Mouse (Mus musculus): ENCODE measurements around the gene Myo9a. TPM values are rescaled to one million over a fixed set of nuclear protein-coding genes. Genes with fewer than 3 reads are reported as not detected.
"Not testable (repeated sequence)": the region's sequence is repeated elsewhere in the genome, so short reads cannot be mapped to it uniquely, and the experiment has no call there.

The Myo9a gene
- polyA plus RNA-seq, 1 experiment = 0.02 TPM

DNA sequence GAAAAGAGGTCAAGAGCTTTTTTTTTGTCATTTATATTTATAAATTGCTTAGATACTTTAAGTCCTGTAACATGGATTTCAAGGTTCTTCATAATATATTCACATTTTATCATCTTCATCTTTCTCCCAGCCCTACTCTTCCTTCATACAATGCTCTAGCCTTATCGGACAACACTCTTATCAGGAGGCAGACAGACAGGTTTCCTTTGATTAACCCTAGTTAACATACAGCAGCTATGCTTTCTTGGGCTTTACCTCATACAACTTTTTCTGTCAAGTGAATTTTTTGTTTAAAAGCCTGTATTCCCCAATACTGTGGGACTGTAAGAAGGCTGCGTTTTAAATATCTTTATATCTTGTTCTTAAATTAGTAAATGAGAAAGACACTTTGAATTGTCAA, 2.3 kb upstream of the Myo9a start:
- no peaks in the 10 kb centered on the region for H3K27me3 ChIP-seq (ENCODE audit: control insufficient read depth)
- H3K4me3 ChIP-seq (replicated peaks) = no peak overlapping the region
- TF ChIP-seq GATA1 (IDR thresholded peaks at IDR 0.05; ENCODE audit: low read length) (no peak), TAL1 (IDR thresholded peaks at IDR 0.05; ENCODE audit: low read length) (no peak)
- H3K4me1 ChIP-seq (ENCODE audit: control insufficient read depth) = peaks cover 44% of the 10 kb centered on the region
- H3K9me3 ChIP-seq (ENCODE audit: control insufficient read depth, low read length) = no peaks in the 10 kb centered on the region
- no peaks in the 10 kb centered on the region for H3K36me3 ChIP-seq (ENCODE audit: control insufficient read depth)

DNA sequence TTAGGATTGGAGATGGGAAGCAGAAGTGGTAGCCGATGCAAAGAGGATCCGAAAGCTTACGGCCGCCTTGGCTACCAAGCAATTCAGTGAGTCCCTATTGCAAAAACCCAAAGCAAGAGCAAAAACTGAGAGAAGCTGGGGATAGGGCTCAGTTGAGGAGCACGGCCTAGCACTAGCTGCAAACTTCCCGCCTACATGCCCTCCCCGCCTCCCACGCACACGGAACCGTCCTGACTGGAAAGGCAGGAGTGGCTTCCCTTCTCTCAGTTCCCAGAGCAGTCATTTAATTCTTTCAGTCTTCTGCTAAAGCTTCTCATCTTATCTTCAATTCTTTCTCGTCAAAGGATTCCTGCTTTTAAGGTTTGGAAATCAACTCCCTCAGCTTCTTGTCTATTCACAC, 1.7 kb upstream of the Myo9a start:
- Histone ChIP-seq H3K4me3 (replicated peaks) (peak overlapping the region; percentile 15), H3K4me1 (ENCODE audit: control insufficient read depth) (peaks cover 41% of the 10 kb centered on the region), H3K27me3 (ENCODE audit: control insufficient read depth) (no peaks in the 10 kb centered on the region), H3K36me3 (ENCODE audit: control insufficient read depth) (no peaks in the 10 kb centered on the region), H3K9me3 (ENCODE audit: control insufficient read depth, low read length) (no peaks in the 10 kb centered on the region)
- no peak for TF ChIP-seq GATA1 (IDR thresholded peaks at IDR 0.05; ENCODE audit: low read length)
- no peak for TF ChIP-seq TAL1 (IDR thresholded peaks at IDR 0.05; ENCODE audit: low read length)

DNA sequence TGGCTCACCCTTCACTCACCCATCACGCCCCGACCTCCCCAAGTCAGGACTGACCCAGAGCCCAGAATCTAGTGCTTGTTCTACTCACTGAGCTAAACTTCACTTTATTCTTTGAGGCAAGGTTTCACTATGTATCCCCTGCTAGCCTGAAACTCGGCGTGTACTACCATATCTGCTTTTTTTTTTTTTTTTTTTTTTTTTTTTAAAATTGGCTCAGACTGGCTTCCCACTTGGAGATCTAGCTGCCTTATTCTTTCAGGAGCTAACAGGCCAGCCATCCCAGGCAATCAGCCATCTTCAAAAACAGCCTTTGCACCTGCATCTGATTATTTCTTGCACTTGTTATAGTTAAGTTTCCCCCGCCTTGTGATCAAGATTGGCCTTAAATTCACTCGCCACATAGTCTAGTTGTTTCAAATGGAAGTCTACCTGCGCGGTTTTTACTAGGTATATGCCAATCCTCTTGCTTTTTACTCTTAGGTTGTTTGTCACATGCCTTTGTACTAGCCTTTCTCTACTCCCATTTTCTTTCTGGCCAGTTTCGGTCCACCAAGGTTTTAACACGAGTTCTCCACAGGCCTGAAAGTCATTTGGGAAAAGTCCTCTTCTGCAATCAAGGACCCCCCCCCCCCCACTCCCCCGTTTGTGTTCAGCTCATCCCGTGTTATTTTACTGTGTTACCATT, 973 bp upstream of the Myo9a start:
- H3K4me1 ChIP-seq (ENCODE audit: control insufficient read depth) = peaks cover 37% of the 10 kb centered on the region
- TF ChIP-seq TAL1 (IDR thresholded peaks at IDR 0.05; ENCODE audit: low read length) = no peak; the same call in 2 of the 3 replicates
- no peak for TF ChIP-seq GATA1 (IDR thresholded peaks at IDR 0.05; ENCODE audit: low read length)

DNA sequence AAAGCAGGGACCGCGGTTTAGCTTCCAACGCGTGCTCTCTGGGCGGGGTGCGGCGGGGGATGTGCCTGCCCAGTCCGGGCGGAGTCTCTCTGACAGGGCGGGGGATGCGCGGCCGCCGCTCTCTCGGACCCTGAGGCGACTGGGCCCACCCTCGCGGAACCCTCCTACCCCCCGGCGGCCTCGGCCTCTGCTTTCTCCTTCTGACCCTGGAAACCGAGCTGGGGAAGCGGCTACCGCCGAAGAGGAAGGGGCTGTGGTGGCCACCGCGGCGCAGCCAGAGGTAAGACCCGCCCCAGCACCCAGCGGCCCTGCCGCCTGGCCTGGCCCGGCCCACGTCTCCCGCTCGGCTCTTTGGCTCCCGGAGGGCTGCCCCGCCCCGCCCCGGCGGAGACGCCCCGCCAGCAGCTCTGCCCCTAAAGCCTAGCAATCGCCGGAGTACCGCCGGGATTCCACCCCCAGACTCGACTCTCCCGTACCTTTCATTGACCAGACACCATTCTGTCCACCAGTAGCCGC, 428 bp downstream of the Myo9a start:
- Histone ChIP-seq H3K4me1 (ENCODE audit: control insufficient read depth) (peaks cover 35% of the 10 kb centered on the region), H3K9me3 (ENCODE audit: control insufficient read depth, low read length) (no peaks in the 10 kb centered on the region), H3K36me3 (ENCODE audit: control insufficient read depth) (no peaks in the 10 kb centered on the region), H3K27me3 (ENCODE audit: control insufficient read depth) (no peaks in the 10 kb centered on the region), H3K4me3 (replicated peaks) (peak overlapping the region; percentile 94)
- TF ChIP-seq GATA1 (IDR thresholded peaks at IDR 0.05; ENCODE audit: low read length) (no peak), TAL1 (IDR thresholded peaks at IDR 0.05; ENCODE audit: low read length) (no peak)

More for the DNA sequence above, 973 bp upstream of the Myo9a start:
- Histone ChIP-seq H3K9me3 (ENCODE audit: control insufficient read depth, low read length) (no peaks in the 10 kb centered on the region), H3K27me3 (ENCODE audit: control insufficient read depth) (no peaks in the 10 kb centered on the region), H3K36me3 (ENCODE audit: control insufficient read depth) (no peaks in the 10 kb centered on the region), H3K4me3 (replicated peaks) (peak overlapping the region; percentile 94)

DNA sequence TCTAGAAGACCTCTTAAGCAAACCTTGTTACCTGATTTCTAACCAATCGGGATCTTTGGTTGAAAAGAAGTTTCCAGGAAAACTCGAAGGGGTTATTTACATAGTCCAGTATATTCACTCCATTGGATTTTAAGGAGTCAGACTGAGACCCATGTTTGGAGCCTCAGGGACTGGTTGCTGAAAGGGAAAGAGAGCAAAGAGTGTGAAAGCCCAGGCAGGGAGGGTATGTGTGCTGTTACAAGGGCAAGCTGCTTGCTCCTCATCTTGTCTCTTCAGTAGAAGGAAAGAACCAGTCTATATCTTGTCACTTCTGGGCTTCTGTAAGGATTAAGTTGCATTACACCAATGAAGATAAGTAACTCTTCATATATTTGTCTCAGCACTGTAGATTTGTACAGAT, 1.3 kb downstream of the Myo9a start:
- TF ChIP-seq TAL1 (IDR thresholded peaks at IDR 0.05; ENCODE audit: low read length) (no peak), GATA1 (IDR thresholded peaks at IDR 0.05; ENCODE audit: low read length) (no peak)
- no peaks in the 10 kb centered on the region for H3K9me3 ChIP-seq (ENCODE audit: control insufficient read depth, low read length)
- H3K36me3 ChIP-seq (ENCODE audit: control insufficient read depth) = no peaks in the 10 kb centered on the region
- peaks cover 35% of the 10 kb centered on the region for H3K4me1 ChIP-seq (ENCODE audit: control insufficient read depth)
- peak overlapping the region; percentile 94 for H3K4me3 ChIP-seq (replicated peaks)
- no peaks in the 10 kb centered on the region for H3K27me3 ChIP-seq (ENCODE audit: control insufficient read depth)

DNA sequence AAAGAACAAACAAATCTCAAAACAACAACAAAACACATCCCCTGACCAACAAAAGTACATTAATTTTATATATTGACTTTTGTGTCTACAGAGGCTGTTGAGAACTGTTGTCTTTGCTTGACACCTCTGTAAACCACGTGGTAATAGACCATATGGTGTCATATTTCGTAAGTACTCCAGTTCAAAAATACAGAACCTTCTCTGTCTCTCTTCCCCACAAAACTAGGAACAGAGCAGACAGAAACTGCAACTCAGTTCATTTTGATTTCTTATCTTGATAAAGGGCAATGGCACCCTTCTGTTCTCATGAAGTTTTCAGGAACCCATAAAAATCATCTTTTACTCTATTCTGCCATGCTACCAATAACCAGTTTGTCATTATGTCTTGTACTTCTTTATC, 4.5 kb downstream of the Myo9a start:
- no peaks in the 10 kb centered on the region for H3K36me3 ChIP-seq (ENCODE audit: control insufficient read depth)
- H3K9me3 ChIP-seq (ENCODE audit: control insufficient read depth, low read length) = no peaks in the 10 kb centered on the region
- H3K27me3 ChIP-seq (ENCODE audit: control insufficient read depth) = no peaks in the 10 kb centered on the region
- no peak for TF ChIP-seq GATA1 (IDR thresholded peaks at IDR 0.05; ENCODE audit: low read length)
- TF ChIP-seq TAL1 (IDR thresholded peaks at IDR 0.05; ENCODE audit: low read length) = no peak
- peaks cover 17% of the 10 kb centered on the region for H3K4me1 ChIP-seq (ENCODE audit: control insufficient read depth)
- no peak overlapping the region for H3K4me3 ChIP-seq (replicated peaks)

DNA sequence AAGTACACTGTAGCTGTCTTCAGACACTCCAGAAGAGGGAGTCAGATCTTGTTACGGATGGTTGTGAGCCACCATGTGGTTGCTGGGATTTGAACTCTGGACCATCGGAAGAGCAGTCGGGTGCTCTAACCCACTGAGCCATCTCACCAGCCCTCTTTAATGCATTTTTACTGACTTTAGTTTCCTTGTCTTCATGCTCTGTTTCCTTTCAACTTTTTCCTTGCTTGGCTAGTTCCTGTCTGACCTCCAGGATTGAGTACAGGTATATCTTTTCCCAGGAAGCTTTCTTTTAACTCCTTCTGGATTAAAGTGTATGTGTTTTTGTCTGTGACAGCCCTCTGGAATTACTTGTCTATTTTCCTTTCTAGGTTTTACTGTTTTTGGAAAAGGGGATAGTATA, 6.3 kb downstream of the Myo9a start:
- H3K9me3 ChIP-seq (ENCODE audit: control insufficient read depth, low read length) = not testable (repeated sequence)

DNA sequence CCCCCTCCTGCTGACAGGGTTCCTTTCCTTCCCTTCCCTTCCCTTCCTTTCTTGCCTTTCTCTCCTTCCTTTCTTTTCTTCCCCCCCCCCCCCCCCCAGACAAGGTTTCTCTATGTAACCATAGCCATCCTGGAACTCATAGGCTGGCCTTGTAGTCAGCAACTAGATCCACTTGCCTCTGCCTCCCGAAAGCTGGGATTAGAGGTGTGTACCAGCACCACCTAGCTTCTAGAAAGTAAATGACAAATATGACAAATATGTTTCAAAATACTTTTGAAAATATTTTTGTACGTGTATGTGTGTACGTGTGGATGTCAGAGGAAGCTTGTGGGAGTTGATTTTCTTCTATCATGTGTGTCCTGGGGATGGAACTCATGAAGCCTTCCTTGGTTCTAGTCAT, 9.8 kb downstream of the Myo9a start:
- Histone ChIP-seq H3K4me1 (ENCODE audit: control insufficient read depth) (no peaks in the 10 kb centered on the region; the same call in 1 of the 2 replicates), H3K27me3 (ENCODE audit: control insufficient read depth) (no peaks in the 10 kb centered on the region), H3K9me3 (ENCODE audit: control insufficient read depth, low read length) (no peaks in the 10 kb centered on the region), H3K36me3 (ENCODE audit: control insufficient read depth) (no peaks in the 10 kb centered on the region), H3K4me3 (replicated peaks) (no peak overlapping the region)
- TF ChIP-seq GATA1 (IDR thresholded peaks at IDR 0.05; ENCODE audit: low read length) (no peak), TAL1 (IDR thresholded peaks at IDR 0.05; ENCODE audit: low read length) (no peak)

More for the DNA sequence above, 6.3 kb downstream of the Myo9a start:
- not testable (repeated sequence) for H3K27me3 ChIP-seq (ENCODE audit: control insufficient read depth); H3K36me3 ChIP-seq (ENCODE audit: control insufficient read depth); H3K4me3 ChIP-seq (replicated peaks)
- H3K4me1 ChIP-seq (ENCODE audit: control insufficient read depth) = peaks cover 11% of the 10 kb centered on the region

DNA sequence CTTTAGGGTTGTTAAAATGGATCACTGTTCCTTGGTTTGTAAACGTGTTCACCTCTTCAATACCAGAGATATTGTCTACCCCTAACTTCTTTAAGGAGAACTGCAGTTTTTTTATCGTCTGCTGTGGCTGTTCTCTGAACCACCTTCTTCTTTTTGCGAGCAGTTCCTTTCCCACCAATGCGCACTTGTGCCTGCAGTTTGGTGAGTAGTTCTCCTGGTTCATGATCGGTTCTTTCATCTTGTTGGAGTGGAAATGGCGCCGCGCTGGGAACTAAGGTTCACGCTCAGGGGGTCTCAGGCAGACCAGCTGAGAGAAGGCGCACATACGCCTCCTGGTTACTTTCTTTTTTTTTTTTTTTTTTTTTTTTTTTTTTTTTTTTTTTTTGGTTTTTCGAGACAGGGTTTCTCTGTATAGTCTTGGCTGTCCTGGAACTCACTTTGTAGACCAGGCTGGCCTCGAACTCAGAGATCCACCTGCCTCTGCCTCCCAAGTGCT, 16.3 kb downstream of the Myo9a start:
- not testable (repeated sequence) for H3K27me3 ChIP-seq (ENCODE audit: control insufficient read depth); H3K9me3 ChIP-seq (ENCODE audit: control insufficient read depth, low read length); H3K4me3 ChIP-seq (replicated peaks); H3K4me1 ChIP-seq (ENCODE audit: control insufficient read depth); H3K36me3 ChIP-seq (ENCODE audit: control insufficient read depth)

DNA sequence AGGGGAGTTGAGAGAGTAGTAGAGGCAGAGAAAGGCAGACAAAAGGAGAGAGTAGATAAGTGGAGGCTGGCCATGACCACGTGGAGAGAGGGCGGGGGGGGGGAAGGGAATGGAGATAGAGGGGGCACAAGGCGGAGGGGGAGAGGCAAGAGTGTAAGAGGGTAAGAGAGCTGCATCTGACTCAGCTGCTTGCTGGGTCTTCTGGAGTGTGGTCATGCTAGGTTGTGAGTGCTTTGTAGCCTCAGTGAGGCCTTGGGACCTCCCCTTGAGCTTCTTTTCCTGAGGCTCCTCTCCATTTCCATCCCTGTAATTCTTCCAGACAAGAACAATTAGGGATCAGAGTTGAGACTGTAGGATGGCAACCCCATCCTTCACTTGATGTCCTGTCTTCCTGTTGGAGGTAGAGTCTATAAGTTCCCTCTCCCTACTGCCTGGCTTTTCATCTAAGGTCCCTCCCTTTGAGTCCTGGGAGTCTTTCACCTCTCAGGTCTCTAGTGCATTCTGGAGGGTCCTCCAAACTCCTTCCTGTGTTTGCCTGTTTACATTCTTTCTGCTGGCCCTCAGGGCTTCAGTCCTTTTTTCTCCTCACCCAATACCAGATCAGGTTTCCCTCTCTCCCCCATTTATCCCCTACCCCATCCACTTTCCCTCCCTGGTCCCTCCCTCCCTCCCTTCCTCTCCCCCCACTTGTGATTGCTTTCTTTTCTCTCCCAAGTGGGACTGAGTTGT, 55.5 kb downstream of the Myo9a start:
- not testable (repeated sequence) for H3K4me1 ChIP-seq (ENCODE audit: control insufficient read depth); H3K9me3 ChIP-seq (ENCODE audit: control insufficient read depth, low read length); H3K36me3 ChIP-seq (ENCODE audit: control insufficient read depth); H3K27me3 ChIP-seq (ENCODE audit: control insufficient read depth); H3K4me3 ChIP-seq (replicated peaks)

All from erythroblast, embryonic 14.5 days (primary cell).